Mouse (Mus musculus) megakaryocyte, adult 5-6 weeks (primary cell): ENCODE data around the gene Map3k5. TPM values are rescaled to one million over a fixed set of nuclear protein-coding genes. Genes with fewer than 3 reads are reported as not detected.

Experiments used
- ATAC-seq: 2 replicates; pipeline ENCODE4 v1.8.0; 2016; ENCODE audit warnings: mild to moderate bottlenecking, inconsistent platforms; ENCODE audit not compliant: poor library complexity, severe bottlenecking
- total RNA-seq, 2 experiments: library from RNA; stranded (forward) in 1 of 2; stranded (reverse) in 1 of 2; fragments of 153-499, 151-499 nt in 1 of 2; fragments of 221-1000, 200-1000 nt in 1 of 2; gene quantifications; 2 replicates each; pipeline versions ENCODE4 v1.2.3 to v1.2.4; 2015 to 2017

Gene Map3k5
- total RNA-seq, 2 experiments from 2014 or later: 25.4 to 36.7 TPM

- peak; percentile 63 for ATAC-seq
These were observed 214.5 kb downstream of the Map3k5 start for GRCm38 (mm10) chr10:20148773-20149120.

DNA sequence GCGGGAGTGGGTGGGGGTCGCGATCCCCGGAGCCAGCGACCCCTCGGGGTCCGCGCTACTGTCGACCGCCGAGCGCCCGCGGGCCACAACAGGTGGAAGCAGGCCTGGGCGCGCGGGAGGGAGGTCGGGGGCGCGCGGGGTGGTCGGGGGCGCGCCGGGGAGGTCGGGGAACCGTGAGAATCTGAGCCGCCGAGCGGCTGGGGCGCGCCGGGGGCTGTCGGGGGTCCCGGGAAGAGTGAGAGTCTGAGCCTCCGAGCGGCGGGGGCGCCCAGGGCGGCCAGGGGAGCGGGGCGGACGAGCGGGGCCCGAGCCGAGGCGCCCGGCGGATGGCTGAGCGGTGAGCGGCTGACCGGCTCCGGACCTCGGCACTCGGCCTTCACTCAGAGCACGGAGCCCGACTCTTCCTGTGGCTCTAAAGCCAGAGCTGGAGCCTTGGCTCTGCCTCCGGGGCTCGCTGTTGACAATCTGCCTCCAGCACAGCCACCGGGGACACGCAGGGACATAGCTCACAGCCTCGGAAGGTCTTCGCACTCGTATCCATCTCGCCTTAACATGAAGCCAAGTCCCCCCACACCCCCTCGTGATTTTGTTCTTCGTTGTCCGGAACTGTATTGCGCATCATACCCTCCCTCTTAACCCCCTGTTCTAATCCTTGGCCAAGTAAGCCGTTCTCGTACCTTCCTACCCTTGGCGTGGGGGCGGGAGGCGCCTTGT is 215.0 kb downstream of the Map3k5 start:
- ATAC-seq: peak; percentile 43

DNA sequence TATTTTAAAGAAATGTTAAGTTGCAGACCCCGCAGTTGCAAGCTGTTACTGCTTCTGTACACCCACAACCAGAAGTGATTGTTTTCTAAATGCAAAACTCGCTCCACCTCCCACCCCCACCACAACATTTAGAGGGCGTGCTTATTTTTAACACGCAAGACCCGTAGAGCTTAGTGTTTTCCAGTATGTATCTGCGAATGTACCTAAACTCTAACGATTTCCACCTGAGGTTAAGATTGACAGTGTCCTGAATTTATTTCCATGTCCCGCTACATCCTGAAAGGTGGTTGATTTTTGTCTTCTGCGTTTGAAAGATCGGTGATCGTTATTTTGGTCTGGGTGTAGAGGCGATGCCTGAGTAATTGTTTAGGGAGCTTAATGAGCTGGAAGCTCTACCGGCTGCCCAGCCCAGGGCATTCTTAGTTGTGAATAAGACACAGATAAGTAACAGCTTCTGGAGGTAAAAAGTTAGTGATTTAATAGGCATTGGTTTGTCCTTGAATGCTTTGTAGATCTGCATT is 215.6 kb downstream of the Map3k5 start:
- ATAC-seq: 0 out of 2 replicates have a peak, but pooled peaks have one; percentile 7

- no peak for ATAC-seq
These were observed 217.9 kb downstream of the Map3k5 start for GRCm38 (mm10) chr10:20152131-20152530.

DNA sequence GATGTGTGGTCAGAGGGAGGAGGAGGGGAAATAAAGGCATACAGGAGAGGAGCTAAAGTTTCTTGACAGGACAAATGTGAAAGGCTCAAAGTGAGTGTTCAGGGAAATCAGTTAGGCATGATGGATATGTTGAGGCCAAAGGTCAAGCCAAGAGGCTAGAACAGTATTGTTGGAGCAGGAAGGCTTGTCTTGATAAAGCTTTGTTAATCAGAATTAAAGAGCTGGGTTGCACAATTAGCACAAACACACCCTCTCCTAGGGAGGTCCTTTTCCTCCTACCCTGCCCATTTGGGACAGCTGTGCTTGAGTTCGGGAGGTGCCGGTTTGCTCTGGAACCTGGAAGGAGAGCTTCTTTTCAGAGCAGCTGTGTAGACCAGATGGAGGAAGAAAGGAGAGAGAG is 219.2 kb downstream of the Map3k5 start:
- no peak for ATAC-seq

- no peak for ATAC-seq
These were observed 221.1 kb downstream of the Map3k5 start for GRCm38 (mm10) chr10:20155401-20155800.

DNA sequence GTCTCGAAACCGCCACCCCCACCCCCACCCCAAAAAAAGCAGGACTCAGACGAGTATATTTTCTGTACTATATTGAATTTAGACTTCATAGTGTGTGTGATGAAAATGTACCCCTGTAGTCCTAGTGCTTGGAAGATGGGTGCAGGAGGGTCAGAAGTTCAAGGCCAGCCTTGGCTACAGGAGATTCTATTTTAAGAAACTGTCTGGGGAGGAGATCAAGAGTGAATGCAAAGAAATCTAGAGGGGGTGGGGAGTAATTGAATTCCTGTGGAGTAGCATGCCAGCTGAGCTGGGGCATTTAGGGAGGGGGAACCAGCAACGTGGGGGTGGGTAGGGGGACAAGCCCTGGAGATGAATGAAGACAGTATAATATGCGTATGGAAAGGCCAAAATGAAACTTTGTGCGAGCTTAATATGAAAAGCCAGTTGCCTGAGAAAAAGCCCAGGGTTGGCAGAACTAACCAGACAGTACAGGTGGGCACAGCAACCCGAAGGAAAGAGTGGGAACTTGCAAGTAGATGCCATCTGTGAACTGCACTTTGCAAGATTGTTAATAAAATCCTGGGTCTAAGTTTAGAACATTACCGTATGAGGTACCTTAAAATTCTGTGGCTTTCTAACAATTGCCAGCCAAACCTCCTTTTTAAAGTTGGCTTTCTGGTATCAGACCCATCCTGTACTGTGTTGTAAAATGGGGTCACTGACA is 222.9 kb downstream of the Map3k5 start:
- ATAC-seq: no peak

- no peak for ATAC-seq
These were observed 224.5 kb downstream of the Map3k5 start for GRCm38 (mm10) chr10:20158756-20159155.

- no peak for ATAC-seq
These were observed 225.0 kb downstream of the Map3k5 start for GRCm38 (mm10) chr10:20159308-20159707.

- no peak for ATAC-seq
These were observed 226.6 kb downstream of the Map3k5 start for GRCm38 (mm10) chr10:20160914-20161313.

GRCm38 (mm10) chr10:20164810-20165209 is 230.5 kb downstream of the Map3k5 start:
- ATAC-seq: no peak

GRCm38 (mm10) chr10:20166797-20167196 is 232.5 kb downstream of the Map3k5 start:
- peak; percentile 49 for ATAC-seq

DNA sequence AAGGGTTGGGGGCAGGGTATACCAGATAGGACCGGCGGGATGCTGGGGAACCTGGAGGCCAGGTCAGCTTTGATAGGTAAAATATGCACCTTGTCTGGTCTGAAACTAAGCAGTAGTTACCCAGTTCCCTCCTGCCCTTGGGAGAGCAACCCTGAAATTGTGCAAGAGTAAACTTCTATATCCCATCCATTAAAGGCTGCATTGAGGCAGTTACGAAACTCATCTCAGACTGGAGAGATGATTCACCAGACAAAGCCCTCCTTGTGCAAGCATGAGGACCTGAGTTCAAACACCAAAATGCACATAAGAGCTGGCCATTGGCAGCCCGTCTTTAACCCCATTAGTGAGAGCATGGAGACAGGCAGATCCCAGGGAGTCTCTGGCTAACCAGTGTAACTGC is 233.2 kb downstream of the Map3k5 start:
- peak; percentile 82 for ATAC-seq

GRCm38 (mm10) chr10:20169182-20169674 is 235.0 kb downstream of the Map3k5 start:
- no peak for ATAC-seq

- ATAC-seq: no peak
These were observed 235.8 kb downstream of the Map3k5 start for GRCm38 (mm10) chr10:20169927-20170604.

DNA sequence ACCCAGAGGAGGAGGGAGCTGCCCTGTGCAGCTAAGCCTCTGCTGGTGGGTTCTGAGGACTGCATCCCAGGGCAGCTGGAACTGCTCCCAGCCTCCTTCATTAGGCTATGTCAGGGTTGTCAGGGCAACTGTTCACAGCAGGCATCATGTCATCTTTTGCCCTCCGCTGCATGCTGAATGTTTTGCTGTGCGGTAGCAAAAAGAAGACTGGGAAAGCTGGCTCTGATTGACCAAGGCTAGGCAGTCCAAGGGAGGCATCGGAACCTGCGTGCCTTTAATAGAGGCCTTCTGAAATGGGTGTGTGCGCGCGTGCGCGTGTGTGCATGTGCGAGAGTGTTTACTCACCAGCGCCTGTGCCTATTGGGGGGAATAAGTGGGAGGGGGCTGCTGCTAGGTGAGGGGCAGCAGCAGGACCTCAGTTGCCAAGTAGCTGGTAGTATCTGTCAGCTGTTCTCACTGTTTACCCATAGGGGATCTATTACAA is 236.4 kb downstream of the Map3k5 start:
- ATAC-seq: peak; percentile 58

GRCm38 (mm10) chr10:20171209-20171608 is 236.9 kb downstream of the Map3k5 start:
- ATAC-seq: no peak

DNA sequence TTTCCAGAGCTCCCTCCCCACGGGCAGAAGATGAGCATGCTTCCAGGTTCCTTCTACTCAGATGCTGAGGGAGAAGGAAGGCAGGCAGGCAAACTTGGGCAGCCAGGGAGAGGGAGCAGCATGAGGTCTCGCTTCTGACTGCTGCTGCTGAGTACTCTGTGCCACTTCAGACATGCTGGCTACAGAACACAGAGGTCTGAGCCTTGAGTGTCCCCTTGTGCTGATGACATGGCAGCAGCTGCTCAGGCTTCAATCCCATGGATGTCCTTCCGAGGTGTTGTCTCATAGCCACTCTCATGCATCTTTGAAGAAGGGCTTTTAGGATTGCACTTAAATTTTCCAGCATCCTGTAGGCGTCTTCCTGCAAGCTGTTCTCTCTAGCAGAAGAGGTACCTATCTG is 237.5 kb downstream of the Map3k5 start:
- ATAC-seq: no peak

- no peak for ATAC-seq
These were observed 239.5 kb downstream of the Map3k5 start for GRCm38 (mm10) chr10:20173733-20174132.

GRCm38 (mm10) chr10:20176054-20176453 is 241.8 kb downstream of the Map3k5 start:
- no peak for ATAC-seq
